Mouse (Mus musculus) fat pad, adult 2 months (tissue): ENCODE data around the gene Il4ra.

ENCODE experiments used
- DNase-seq: peaks from one replicate; pipeline ENCODE4 v3.0.0-alpha.2; 2011; ENCODE audit warnings: low read depth, low spot score; ENCODE audit errors: extremely low read depth

Il4ra gene

GRCm38 (mm10) chr7:125597516-125598347 is 45.8 kb downstream of the Il4ra start:
- DNase-seq, result no peak

GRCm38 (mm10) chr7:125599373-125599973 is 47.6 kb downstream of the Il4ra start:
- no peak for DNase-seq

- no peak for DNase-seq
Observed at GRCm38 (mm10) chr7:125600136-125600535, 48.2 kb downstream of the Il4ra start.

- DNase-seq, result no peak
Observed at GRCm38 (mm10) chr7:125600612-125601279, 48.8 kb downstream of the Il4ra start.

GRCm38 (mm10) chr7:125601280-125601670 is 49.4 kb downstream of the Il4ra start:
- DNase-seq, result no peak

- no peak for DNase-seq
Observed at GRCm38 (mm10) chr7:125601821-125602448, 50.0 kb downstream of the Il4ra start.

GRCm38 (mm10) chr7:125603185-125603631 is 51.3 kb downstream of the Il4ra start, which contains the start of gene Il21r:
Il21r (plus strand) TSS chr7:125603429.
- DNase-seq, result no peak

- no peak for DNase-seq
Observed at GRCm38 (mm10) chr7:125604362-125605319, 52.7 kb downstream of the Il4ra start.

- DNase-seq, result no peak
Observed at GRCm38 (mm10) chr7:125605725-125606139, 53.8 kb downstream of the Il4ra start.

- DNase-seq, result no peak
Observed at GRCm38 (mm10) chr7:125606265-125607164, 54.6 kb downstream of the Il4ra start.

GRCm38 (mm10) chr7:125607384-125608182 is 55.7 kb downstream of the Il4ra start:
- DNase-seq, result no peak

GRCm38 (mm10) chr7:125608183-125608688 is 56.3 kb downstream of the Il4ra start:
- no peak for DNase-seq

- DNase-seq, result no peak
Observed at GRCm38 (mm10) chr7:125613579-125613978, 61.7 kb downstream of the Il4ra start.

- no peak for DNase-seq
Observed at GRCm38 (mm10) chr7:125615453-125615852, 63.5 kb downstream of the Il4ra start.

- no peak for DNase-seq
Observed at GRCm38 (mm10) chr7:125618016-125618415, 66.1 kb downstream of the Il4ra start.

GRCm38 (mm10) chr7:125620077-125620476 is 68.2 kb downstream of the Il4ra start:
- no peak for DNase-seq

GRCm38 (mm10) chr7:125622741-125623685 is 71.1 kb downstream of the Il4ra start:
- no peak for DNase-seq
